Mouse (Mus musculus): ENCODE data around the gene Pafah1b2. TPM values are rescaled to one million over a fixed set of nuclear protein-coding genes. Genes with fewer than 3 reads are reported as not detected.

Pafah1b2 gene
- polyA plus RNA-seq, 1 experiment from 2014 or later, result 276 TPM

GRCm38 (mm10) chr9:46003729-46004128, 8.8 kb downstream of the Pafah1b2 start:
- Histone ChIP-seq H3K27me3 (ENCODE audit: low read depth, poor library complexity, severe bottlenecking) (no peaks in the 10 kb centered on the region), H3K4me1 (peaks cover 2% of the 10 kb centered on the region; the same call in 1 of the 2 replicates), H3K27ac (replicated peaks) (no peak overlapping the region), H3K36me3 (no peaks in the 10 kb centered on the region), H3K9me3 (replicated peaks) (no peaks in the 10 kb centered on the region), H3K4me3 (no peak overlapping the region)
- 11% methylated on average over 7 of the region's 7 CpGs for WGBS
- peak; percentile 80 for DNase-seq (ENCODE audit: low spot score)

GRCm38 (mm10) chr9:45999009-45999408, 13.5 kb downstream of the Pafah1b2 start:
- Histone ChIP-seq H3K27me3 (ENCODE audit: low read depth, poor library complexity, severe bottlenecking) (no peaks in the 10 kb centered on the region), H3K9me3 (replicated peaks) (no peaks in the 10 kb centered on the region), H3K27ac (replicated peaks) (no peak overlapping the region), H3K4me3 (no peak overlapping the region), H3K36me3 (no peaks in the 10 kb centered on the region), H3K4me1 (peaks cover 4% of the 10 kb centered on the region; the same call in 1 of the 2 replicates)
- no peak for DNase-seq (ENCODE audit: low spot score)
- 80% methylated on average over 4 of the region's 4 CpGs for WGBS

GRCm38 (mm10) chr9:45985229-45985567, 27.3 kb downstream of the Pafah1b2 start:
- Histone ChIP-seq H3K27ac (replicated peaks) (peak overlapping the region; percentile 100), H3K27me3 (ENCODE audit: low read depth, poor library complexity, severe bottlenecking) (no peaks in the 10 kb centered on the region), H3K4me1 (peaks cover 42% of the 10 kb centered on the region), H3K36me3 (peaks cover 20% of the 10 kb centered on the region), H3K4me3 (peak overlapping the region; percentile 97), H3K9me3 (replicated peaks) (no peaks in the 10 kb centered on the region)
- DNase-seq (ENCODE audit: low spot score), result no peak
- WGBS, result 2% methylated on average over 4 of the region's 4 CpGs

GRCm38 (mm10) chr9:45984409-45985228, 27.9 kb downstream of the Pafah1b2 start:
- Histone ChIP-seq H3K9me3 (replicated peaks) (no peaks in the 10 kb centered on the region), H3K4me1 (peaks cover 43% of the 10 kb centered on the region), H3K27ac (replicated peaks) (peak overlapping the region; percentile 100), H3K36me3 (peaks cover 23% of the 10 kb centered on the region), H3K27me3 (ENCODE audit: low read depth, poor library complexity, severe bottlenecking) (no peaks in the 10 kb centered on the region), H3K4me3 (peak overlapping the region; percentile 97)
- under 1% methylated on average over 73 of the region's 76 CpGs for WGBS
- peak; percentile 95 for DNase-seq (ENCODE audit: low spot score)

- peak overlapping the region; percentile 97 for H3K4me3 ChIP-seq
- peaks cover 24% of the 10 kb centered on the region for H3K36me3 ChIP-seq
- H3K27ac ChIP-seq (replicated peaks), result peak overlapping the region; percentile 100
- no peaks in the 10 kb centered on the region for H3K27me3 ChIP-seq (ENCODE audit: low read depth, poor library complexity, severe bottlenecking)
- no peaks in the 10 kb centered on the region for H3K9me3 ChIP-seq (replicated peaks)
- peaks cover 43% of the 10 kb centered on the region for H3K4me1 ChIP-seq
- peak; percentile 37 for DNase-seq (ENCODE audit: low spot score)
- 3% methylated on average over 23 of the region's 23 CpGs for WGBS
These were observed 28.6 kb downstream of the Pafah1b2 start for GRCm38 (mm10) chr9:45983676-45984408.

- H3K4me3 ChIP-seq, result no peak overlapping the region
- peaks cover 49% of the 10 kb centered on the region for H3K36me3 ChIP-seq
- H3K4me1 ChIP-seq, result peaks cover 43% of the 10 kb centered on the region
- no peak overlapping the region for H3K27ac ChIP-seq (replicated peaks)
- DNase-seq (ENCODE audit: low spot score), result no peak
- H3K9me3 ChIP-seq (replicated peaks), result no peaks in the 10 kb centered on the region
- H3K27me3 ChIP-seq (ENCODE audit: low read depth, poor library complexity, severe bottlenecking), result no peaks in the 10 kb centered on the region
These were observed 31.2 kb downstream of the Pafah1b2 start for GRCm38 (mm10) chr9:45981331-45981730.

GRCm38 (mm10) chr9:45980611-45981010, 31.9 kb downstream of the Pafah1b2 start:
- Histone ChIP-seq H3K9me3 (replicated peaks) (no peaks in the 10 kb centered on the region), H3K4me3 (no peak overlapping the region), H3K4me1 (peaks cover 41% of the 10 kb centered on the region), H3K27me3 (ENCODE audit: low read depth, poor library complexity, severe bottlenecking) (no peaks in the 10 kb centered on the region), H3K27ac (replicated peaks) (no peak overlapping the region), H3K36me3 (peaks cover 56% of the 10 kb centered on the region)
- DNase-seq (ENCODE audit: low spot score), result no peak
- WGBS, result 95% methylated on average over 1 of the region's 1 CpGs

GRCm38 (mm10) chr9:45979778-45980177, 32.7 kb downstream of the Pafah1b2 start:
- H3K27me3 ChIP-seq (ENCODE audit: low read depth, poor library complexity, severe bottlenecking), result no peaks in the 10 kb centered on the region
- DNase-seq (ENCODE audit: low spot score), result no peak
- H3K36me3 ChIP-seq, result peaks cover 63% of the 10 kb centered on the region
- no peak overlapping the region for H3K27ac ChIP-seq (replicated peaks)
- no peak overlapping the region for H3K4me3 ChIP-seq
- WGBS, result 97% methylated on average over 2 of the region's 2 CpGs
- no peaks in the 10 kb centered on the region for H3K9me3 ChIP-seq (replicated peaks)
- peaks cover 34% of the 10 kb centered on the region for H3K4me1 ChIP-seq

GRCm38 (mm10) chr9:45976884-45977283, 35.6 kb downstream of the Pafah1b2 start:
- no peak overlapping the region for H3K4me3 ChIP-seq
- WGBS, result 86% methylated on average over 2 of the region's 2 CpGs
- peaks cover 78% of the 10 kb centered on the region for H3K36me3 ChIP-seq
- no peaks in the 10 kb centered on the region for H3K9me3 ChIP-seq (replicated peaks)
- no peak for DNase-seq (ENCODE audit: low spot score)
- no peak overlapping the region for H3K27ac ChIP-seq (replicated peaks)
- H3K27me3 ChIP-seq (ENCODE audit: low read depth, poor library complexity, severe bottlenecking), result no peaks in the 10 kb centered on the region
- peaks cover 14% of the 10 kb centered on the region for H3K4me1 ChIP-seq

- no peak for DNase-seq (ENCODE audit: low spot score)
- peaks cover 86% of the 10 kb centered on the region for H3K36me3 ChIP-seq
- WGBS, result 93% methylated on average over 6 of the region's 6 CpGs
- no peaks in the 10 kb centered on the region for H3K4me1 ChIP-seq
- no peaks in the 10 kb centered on the region for H3K27me3 ChIP-seq (ENCODE audit: low read depth, poor library complexity, severe bottlenecking)
- H3K4me3 ChIP-seq, result no peak overlapping the region
- H3K27ac ChIP-seq (replicated peaks), result no peak overlapping the region
- no peaks in the 10 kb centered on the region for H3K9me3 ChIP-seq (replicated peaks)
These were observed 48.9 kb downstream of the Pafah1b2 start for GRCm38 (mm10) chr9:45963577-45963976.

GRCm38 (mm10) chr9:45961855-45962254, 50.6 kb downstream of the Pafah1b2 start:
- no peaks in the 10 kb centered on the region for H3K27me3 ChIP-seq (ENCODE audit: low read depth, poor library complexity, severe bottlenecking)
- H3K4me1 ChIP-seq, result no peaks in the 10 kb centered on the region
- DNase-seq (ENCODE audit: low spot score), result no peak
- H3K4me3 ChIP-seq, result no peak overlapping the region
- H3K9me3 ChIP-seq (replicated peaks), result no peaks in the 10 kb centered on the region
- no peak overlapping the region for H3K27ac ChIP-seq (replicated peaks)
- WGBS, result 89% methylated on average over 2 of the region's 2 CpGs
- peaks cover 69% of the 10 kb centered on the region for H3K36me3 ChIP-seq

GRCm38 (mm10) chr9:45959661-45960060, 52.8 kb downstream of the Pafah1b2 start:
- H3K4me1 ChIP-seq, result peaks cover 12% of the 10 kb centered on the region
- peaks cover 47% of the 10 kb centered on the region for H3K36me3 ChIP-seq
- no peak overlapping the region for H3K4me3 ChIP-seq
- DNase-seq (ENCODE audit: low spot score), result no peak
- H3K27ac ChIP-seq (replicated peaks), result no peak overlapping the region
- 88% methylated on average over 7 of the region's 7 CpGs for WGBS
- H3K9me3 ChIP-seq (replicated peaks), result no peaks in the 10 kb centered on the region
- H3K27me3 ChIP-seq (ENCODE audit: low read depth, poor library complexity, severe bottlenecking), result no peaks in the 10 kb centered on the region

- H3K27ac ChIP-seq (replicated peaks), result no peak overlapping the region
- H3K36me3 ChIP-seq, result peaks cover 38% of the 10 kb centered on the region
- no peak overlapping the region for H3K4me3 ChIP-seq
- DNase-seq (ENCODE audit: low spot score), result no peak
- 55% methylated on average over 4 of the region's 4 CpGs for WGBS
- no peaks in the 10 kb centered on the region for H3K27me3 ChIP-seq (ENCODE audit: low read depth, poor library complexity, severe bottlenecking)
- H3K4me1 ChIP-seq, result peaks cover 20% of the 10 kb centered on the region
- H3K9me3 ChIP-seq (replicated peaks), result no peaks in the 10 kb centered on the region
These were observed 53.6 kb downstream of the Pafah1b2 start for GRCm38 (mm10) chr9:45958851-45959250.

Data from midbrain, embryonic 10.5 days (tissue).